Mouse (Mus musculus) cortical plate, adult 2 months (tissue): ENCODE data around the gene Cyth3. TPM values are rescaled to one million over a fixed set of nuclear protein-coding genes. Genes with fewer than 3 reads are reported as not detected.

Experiments
- H3K27ac ChIP-seq: fragments of 200-500 bp; 2 replicates; pipeline ENCODE4 v1.5.1; 2012; ENCODE audit warnings: low read length, control low read depth, inconsistent platforms; ENCODE audit not compliant: insufficient read depth
- H3K4me1 ChIP-seq: fragments of 200-500 bp; 2 replicates; pipeline ENCODE4 v1.6.1; 2011; ENCODE audit warnings: low read length; ENCODE audit not compliant: control insufficient read depth, insufficient read depth
- H3K4me3 ChIP-seq: fragments of 200-500 bp; 2 replicates; pipeline ENCODE4 v1.5.1; 2011; ENCODE audit warnings: mild to moderate bottlenecking, low read length, control low read depth; ENCODE audit not compliant: insufficient read depth
- CTCF ChIP-seq: fragments of 200-500 bp; IDR thresholded peaks from 2 replicates; pipeline ENCODE4 v1.5.1; 2011; ENCODE audit warnings: mild to moderate bottlenecking, control low read depth, low read length; ENCODE audit not compliant: insufficient read depth; ENCODE audit errors: extremely low read depth
- POLR2A ChIP-seq: fragments of 200-500 bp; IDR thresholded peaks from 2 replicates; pipeline ENCODE4 v1.6.1; 2011; ENCODE audit warnings: mild to moderate bottlenecking, low read length, control low read depth; ENCODE audit not compliant: insufficient read depth; ENCODE audit errors: extremely low read depth
- polyA plus RNA-seq: library from polyadenylated mRNA; depleted of rRNA; stranded (reverse); fragments of >200 nt; gene quantifications from 2 replicates; pipeline ENCODE4 v1.2.3, GENCODE M21; 2012

Gene Cyth3
- polyA plus RNA-seq, 1 experiment, result 33.9 TPM

- Histone ChIP-seq H3K4me1 (peaks cover 7% of the 10 kb centered on the region), H3K4me3 (no peak overlapping the region), H3K27ac (no peak overlapping the region)
- TF ChIP-seq CTCF (no peak), POLR2A (no peak)
Observed at GRCm38 (mm10) chr5:143639329-143639728, 17.1 kb downstream of the Cyth3 start.

- no peak overlapping the region for H3K4me3 ChIP-seq
- no peak for TF ChIP-seq CTCF
- H3K27ac ChIP-seq, result no peak overlapping the region
- peaks cover 4% of the 10 kb centered on the region for H3K4me1 ChIP-seq
Observed at GRCm38 (mm10) chr5:143639810-143640209, 17.6 kb downstream of the Cyth3 start.

GRCm38 (mm10) chr5:143641503-143641902 is 19.3 kb downstream of the Cyth3 start:
- H3K27ac ChIP-seq, result no peak overlapping the region
- no peak for TF ChIP-seq POLR2A
- no peak for TF ChIP-seq CTCF
- no peak overlapping the region for H3K4me3 ChIP-seq
- H3K4me1 ChIP-seq, result peaks cover 4% of the 10 kb centered on the region

GRCm38 (mm10) chr5:143642262-143642831 is 20.1 kb downstream of the Cyth3 start:
- Histone ChIP-seq H3K27ac (no peak overlapping the region), H3K4me1 (peaks cover 4% of the 10 kb centered on the region), H3K4me3 (no peak overlapping the region)
- TF ChIP-seq POLR2A, result no peak
- no peak for TF ChIP-seq CTCF

- Histone ChIP-seq H3K27ac (no peak overlapping the region), H3K4me1 (peaks cover 4% of the 10 kb centered on the region; the same call in 1 of the 2 replicates), H3K4me3 (no peak overlapping the region)
- TF ChIP-seq CTCF (no peak), POLR2A (no peak)
Observed at GRCm38 (mm10) chr5:143645976-143646375, 23.7 kb downstream of the Cyth3 start.

GRCm38 (mm10) chr5:143647412-143647811 is 25.2 kb downstream of the Cyth3 start:
- no peak overlapping the region for H3K4me3 ChIP-seq
- H3K27ac ChIP-seq, result no peak overlapping the region
- TF ChIP-seq POLR2A, result no peak
- TF ChIP-seq CTCF, result no peak
- H3K4me1 ChIP-seq, result peaks cover 2% of the 10 kb centered on the region; the same call in 1 of the 2 replicates

- Histone ChIP-seq H3K27ac (no peak overlapping the region), H3K4me1 (no peaks in the 10 kb centered on the region; the same call in 1 of the 2 replicates), H3K4me3 (no peak overlapping the region)
- no peak for TF ChIP-seq CTCF
- TF ChIP-seq POLR2A, result no peak
Observed at GRCm38 (mm10) chr5:143648058-143648457, 25.8 kb downstream of the Cyth3 start.

GRCm38 (mm10) chr5:143649168-143649567 is 26.9 kb downstream of the Cyth3 start:
- Histone ChIP-seq H3K4me3 (no peak overlapping the region), H3K4me1 (no peaks in the 10 kb centered on the region), H3K27ac (no peak overlapping the region)
- TF ChIP-seq CTCF, result no peak
- no peak for TF ChIP-seq POLR2A

GRCm38 (mm10) chr5:143651855-143652631 is 29.8 kb downstream of the Cyth3 start:
- peaks cover 2% of the 10 kb centered on the region for H3K4me1 ChIP-seq
- H3K4me3 ChIP-seq, result no peak overlapping the region
- no peak overlapping the region for H3K27ac ChIP-seq
- TF ChIP-seq CTCF, result no peak
- no peak for TF ChIP-seq POLR2A

- Histone ChIP-seq H3K4me3 (no peak overlapping the region), H3K27ac (no peak overlapping the region), H3K4me1 (peaks cover 2% of the 10 kb centered on the region)
- no peak for TF ChIP-seq CTCF
- no peak for TF ChIP-seq POLR2A
Observed at GRCm38 (mm10) chr5:143653497-143653896, 31.2 kb downstream of the Cyth3 start.
